Mouse (Mus musculus): ENCODE results near the gene Tmem106a. TPM values are rescaled to one million over a fixed set of nuclear protein-coding genes. Genes with fewer than 3 reads are reported as not detected.
"Not testable (repeated sequence)": the region's sequence is repeated elsewhere in the genome, so short reads cannot be mapped to it uniquely, and the experiment has no call there.

Gene Tmem106a
- 2.7 and 3.7 TPM in 2 replicates for total RNA-seq (2015)
- total RNA-seq (2017): 1.2 and 5.0 TPM in 2 replicates

- ATAC-seq (replicated peaks; ENCODE audit: poor library complexity): peak; percentile 92
Observed at GRCm38 (mm10) chr11:101582054-101583035, at the start of gene Tmem106a. Gene Tmem106a, plus strand, starts transcription at chr11:101582242.

- ATAC-seq (replicated peaks; ENCODE audit: poor library complexity): 0 out of 2 replicates have a peak, but pooled peaks have one; percentile 23
Observed at GRCm38 (mm10) chr11:101543533-101543932, 38.5 kb upstream of the Tmem106a start.

GRCm38 (mm10) chr11:101544132-101544531, 37.9 kb upstream of the Tmem106a start:
- ATAC-seq (replicated peaks; ENCODE audit: poor library complexity): no peak

GRCm38 (mm10) chr11:101548526-101548925, 33.5 kb upstream of the Tmem106a start:
- ATAC-seq (replicated peaks; ENCODE audit: poor library complexity): no peak

GRCm38 (mm10) chr11:101551751-101552475, 30.1 kb upstream of the Tmem106a start, which contains the start of the genes Brca1 and Nbr1:
Gene Brca1, minus strand, starts transcription at chr11:101551955.
Gene Nbr1, plus strand, starts transcription at chr11:101552149.
- peak; percentile 76 for ATAC-seq (replicated peaks; ENCODE audit: poor library complexity)

- ATAC-seq (replicated peaks; ENCODE audit: poor library complexity): peak; percentile 86
Observed at GRCm38 (mm10) chr11:101552476-101553300, 29.4 kb upstream of the Tmem106a start.

- ATAC-seq (replicated peaks; ENCODE audit: poor library complexity): no peak
Observed at GRCm38 (mm10) chr11:101553354-101553930, 28.6 kb upstream of the Tmem106a start.

- no peak for ATAC-seq (replicated peaks; ENCODE audit: poor library complexity)
Observed at GRCm38 (mm10) chr11:101556541-101556940, 25.5 kb upstream of the Tmem106a start.

GRCm38 (mm10) chr11:101556954-101557353, 25.1 kb upstream of the Tmem106a start:
- no peak for ATAC-seq (replicated peaks; ENCODE audit: poor library complexity)

- peak; percentile 95 for ATAC-seq (replicated peaks; ENCODE audit: poor library complexity)
Observed at GRCm38 (mm10) chr11:101562391-101562790, 19.7 kb upstream of the Tmem106a start.

- no peak for ATAC-seq (replicated peaks; ENCODE audit: poor library complexity)
Observed at GRCm38 (mm10) chr11:101568421-101568820, 13.6 kb upstream of the Tmem106a start.

- ATAC-seq (replicated peaks; ENCODE audit: poor library complexity): no peak
Observed at GRCm38 (mm10) chr11:101576116-101576515, 5.9 kb upstream of the Tmem106a start.

GRCm38 (mm10) chr11:101581081-101581764, 819 bp upstream of the Tmem106a start:
- ATAC-seq (replicated peaks; ENCODE audit: poor library complexity): no peak

GRCm38 (mm10) chr11:101583205-101583604, 1.2 kb downstream of the Tmem106a start:
- no peak for ATAC-seq (replicated peaks; ENCODE audit: poor library complexity)

- ATAC-seq (replicated peaks; ENCODE audit: poor library complexity): not testable (repeated sequence)
Observed at GRCm38 (mm10) chr11:101585031-101585430, 3.0 kb downstream of the Tmem106a start.

- no peak for ATAC-seq (replicated peaks; ENCODE audit: poor library complexity)
Observed at GRCm38 (mm10) chr11:101585805-101586204, 3.8 kb downstream of the Tmem106a start.

GRCm38 (mm10) chr11:101587676-101588075, 5.6 kb downstream of the Tmem106a start:
- ATAC-seq (replicated peaks; ENCODE audit: poor library complexity): peak; percentile 54

- no peak for ATAC-seq (replicated peaks; ENCODE audit: poor library complexity)
Observed at GRCm38 (mm10) chr11:101588868-101589267, 6.8 kb downstream of the Tmem106a start.

- ATAC-seq (replicated peaks; ENCODE audit: poor library complexity): peak; percentile 96
Observed at GRCm38 (mm10) chr11:101589444-101589843, 7.4 kb downstream of the Tmem106a start.

Data from megakaryocyte progenitor cell, adult 5-6 weeks (primary cell).